Mouse (Mus musculus): ENCODE measurements at regions not wholly inside any gene's neighbourhood (a gene's known extent, or its start where the extent isn't known, plus 50 kb on each side); places are given as distances from the start of the nearest gene placed in this dataset.

GRCm38 (mm10) chr13:46222031-46222430 lies 51.5 kb upstream of the Stmnd1 start:
- DNase-seq = peak; percentile 48

- DNase-seq = peak; percentile 75
Observed at GRCm38 (mm10) chr13:46218101-46218701, 55.3 kb upstream of the Stmnd1 start.

GRCm38 (mm10) chr13:46216954-46217838 lies 56.3 kb upstream of the Stmnd1 start:
- DNase-seq = no peak

- no peak for DNase-seq
Observed at GRCm38 (mm10) chr13:46203551-46203950, 70.0 kb upstream of the Stmnd1 start.

- DNase-seq = no peak
Observed at GRCm38 (mm10) chr13:46202586-46202985, 70.9 kb upstream of the Stmnd1 start.

- no peak for DNase-seq
Observed at GRCm38 (mm10) chr13:46201029-46201599, 72.4 kb upstream of the Stmnd1 start.

- DNase-seq = no peak
Observed at GRCm38 (mm10) chr13:46193131-46193530, 80.4 kb upstream of the Stmnd1 start.

GRCm38 (mm10) chr13:46189726-46190125 lies 83.8 kb upstream of the Stmnd1 start:
- DNase-seq = no peak

- no peak for DNase-seq
Observed at GRCm38 (mm10) chr13:46182851-46183250, 90.7 kb upstream of the Stmnd1 start.

GRCm38 (mm10) chr13:46180606-46181133 lies 92.9 kb upstream of the Stmnd1 start:
- DNase-seq = peak; percentile 4

GRCm38 (mm10) chr13:46179916-46180315 lies 93.6 kb upstream of the Stmnd1 start:
- DNase-seq = no peak

- DNase-seq = no peak
Observed at GRCm38 (mm10) chr13:46173103-46173502, 100.4 kb upstream of the Stmnd1 start.

- peak; percentile 78 for DNase-seq
Observed at GRCm38 (mm10) chr13:46162025-46162374, 111.5 kb upstream of the Stmnd1 start.

- DNase-seq = peak; percentile 22
Observed at GRCm38 (mm10) chr13:46161261-46162024, 112.1 kb upstream of the Stmnd1 start.

GRCm38 (mm10) chr13:46159354-46159753 lies 114.2 kb upstream of the Stmnd1 start:
- DNase-seq = no peak

GRCm38 (mm10) chr13:46153282-46154260 lies 120.0 kb upstream of the Stmnd1 start:
- peak; percentile 30 for DNase-seq

- no peak for DNase-seq
Observed at GRCm38 (mm10) chr13:46140006-46140405, 133.5 kb upstream of the Stmnd1 start.

- no peak for DNase-seq
Observed at GRCm38 (mm10) chr13:46139251-46139650, 134.3 kb upstream of the Stmnd1 start.

GRCm38 (mm10) chr13:46135411-46135810 lies 138.1 kb upstream of the Stmnd1 start:
- no peak for DNase-seq

GRCm38 (mm10) chr13:46129236-46129855 lies 144.2 kb upstream of the Stmnd1 start:
- DNase-seq = no peak

All from adrenal gland, adult 2 months (tissue).